Mouse (Mus musculus): ENCODE measurements around the gene Ntf5.

- TF ChIP-seq CTCF (IDR thresholded peaks at IDR 0.05; ENCODE audit: insufficient read depth, low read length) (no peak), POLR2A (IDR thresholded peaks at IDR 0.05; ENCODE audit: borderline replicate concordance, extremely low read depth, low read depth, low read length) (no peak)
Measured at GRCm38 (mm10) chr7:45465549-45465948, 52.1 kb downstream of the Ntf5 start.
